Mouse (Mus musculus): Measurements from ENCODE around the gene Atxn1. TPM values are rescaled to one million over a fixed set of nuclear protein-coding genes. Genes with fewer than 3 reads are reported as not detected.

The Atxn1 gene
- polyA plus RNA-seq, 1 experiment from 2014 or later: 4.6 TPM

DNA sequence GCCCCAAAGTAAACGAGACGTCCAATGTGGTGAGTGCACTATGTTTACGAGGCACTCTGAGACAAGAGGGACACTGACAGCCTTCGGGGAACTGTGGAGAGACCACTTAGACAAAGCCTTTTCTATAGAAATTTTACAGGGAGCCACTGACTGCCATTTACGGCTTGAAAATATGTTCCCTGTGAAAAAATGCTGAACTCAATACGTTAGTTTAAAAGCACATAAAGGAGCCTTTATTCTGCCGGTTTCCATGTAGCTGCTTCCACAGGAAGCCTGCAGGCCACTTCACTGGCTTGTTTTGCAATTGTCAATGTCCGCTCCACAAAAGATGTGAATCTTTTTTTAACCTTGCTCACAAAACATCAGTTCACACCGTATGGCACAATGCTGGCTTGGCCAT, 186.6 kb downstream of the Atxn1 start:
- H3K4me2 ChIP-seq (replicated peaks): no peak overlapping the region
- peak overlapping the region; percentile 73 for H3K27ac ChIP-seq
- H3K9ac ChIP-seq: no peak overlapping the region
- no peak for ATAC-seq (ENCODE audit: insufficient number of reproducible peaks, insufficient read depth, low FRiP score, low TSS enrichment)
- no peak overlapping the region for H3K4me3 ChIP-seq
- no peaks in the 10 kb centered on the region for H3K9me3 ChIP-seq
- peaks cover 6% of the 10 kb centered on the region; the same call in 1 of the 2 replicates for H3K4me1 ChIP-seq
- no peaks in the 10 kb centered on the region for H3K36me3 ChIP-seq
- no peaks in the 10 kb centered on the region for H3K27me3 ChIP-seq
- 15% methylated on average over 9 of the region's 9 CpGs for WGBS

DNA sequence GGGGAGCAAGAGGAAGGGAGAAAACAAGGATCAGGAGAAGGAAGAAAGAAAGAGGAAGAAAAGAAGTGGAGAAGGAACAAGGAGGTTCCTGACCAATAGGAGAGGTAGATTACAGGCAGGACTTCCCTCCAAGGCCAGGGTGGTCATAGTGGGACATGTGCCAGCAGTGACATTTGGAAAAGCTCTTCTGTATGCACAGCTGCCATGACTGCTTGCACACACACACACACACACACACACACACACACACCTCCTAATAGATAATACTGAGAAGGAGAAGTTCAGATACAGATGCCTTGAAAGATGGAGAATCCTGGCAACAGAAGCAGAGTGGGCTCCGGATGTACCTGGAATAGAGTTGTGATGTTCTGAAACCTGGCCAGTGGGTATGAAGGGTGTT, 189.3 kb downstream of the Atxn1 start:
- WGBS: 90% methylated on average over 1 of the region's 1 CpGs
- H3K36me3 ChIP-seq: no peaks in the 10 kb centered on the region
- H3K4me1 ChIP-seq: peaks cover 6% of the 10 kb centered on the region; the same call in 1 of the 2 replicates
- H3K9ac ChIP-seq: no peak overlapping the region
- no peak overlapping the region for H3K27ac ChIP-seq
- H3K9me3 ChIP-seq: no peaks in the 10 kb centered on the region
- no peaks in the 10 kb centered on the region for H3K27me3 ChIP-seq
- H3K4me2 ChIP-seq (replicated peaks): no peak overlapping the region
- no peak overlapping the region for H3K4me3 ChIP-seq
- no peak for ATAC-seq (ENCODE audit: insufficient number of reproducible peaks, insufficient read depth, low FRiP score, low TSS enrichment)

DNA sequence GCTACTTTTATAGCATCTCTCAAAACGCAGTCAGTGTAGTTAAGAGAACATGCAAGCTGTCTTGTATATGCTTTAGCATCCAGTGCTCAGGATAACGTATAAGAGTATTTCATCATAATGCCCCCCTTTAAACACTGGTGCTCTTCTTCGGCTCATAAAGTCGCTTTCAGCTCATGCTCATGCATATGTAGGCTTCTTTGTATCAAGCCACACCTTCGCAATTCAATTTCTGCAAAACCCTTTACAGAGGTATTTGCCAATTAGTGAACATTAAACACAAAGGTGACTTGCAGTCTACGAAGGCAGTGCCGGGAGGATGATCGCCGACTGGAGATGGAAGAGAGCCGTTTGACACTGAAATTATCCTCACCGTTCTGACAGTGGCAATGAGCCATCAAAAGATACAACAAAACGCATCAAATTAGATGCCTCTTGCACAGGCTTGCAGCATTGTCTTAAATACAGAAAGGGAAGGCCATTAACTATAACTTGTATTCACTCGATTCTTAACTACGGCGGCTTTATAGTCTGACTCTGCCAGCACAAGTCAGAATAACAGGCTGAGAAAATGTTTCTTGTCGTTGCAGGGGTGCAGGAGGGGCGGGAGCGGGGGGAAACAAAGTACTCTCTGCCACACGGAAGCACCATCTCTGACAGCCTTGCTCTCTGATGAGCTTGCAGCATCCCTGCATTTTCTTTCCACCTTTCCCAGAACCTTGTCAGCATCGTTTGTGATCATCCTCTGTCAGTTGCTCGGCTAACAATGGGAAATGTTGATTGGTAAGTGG, 191.2 kb downstream of the Atxn1 start:
- WGBS: 77% methylated on average over 21 of the region's 21 CpGs
- no peak overlapping the region for H3K4me3 ChIP-seq
- H3K4me1 ChIP-seq: peaks cover 6% of the 10 kb centered on the region; the same call in 1 of the 2 replicates
- no peak for ATAC-seq (ENCODE audit: insufficient number of reproducible peaks, insufficient read depth, low FRiP score, low TSS enrichment)
- H3K27ac ChIP-seq: no peak overlapping the region
- no peaks in the 10 kb centered on the region for H3K36me3 ChIP-seq
- H3K9ac ChIP-seq: no peak overlapping the region
- no peaks in the 10 kb centered on the region for H3K27me3 ChIP-seq
- H3K9me3 ChIP-seq: no peaks in the 10 kb centered on the region
- no peak overlapping the region for H3K4me2 ChIP-seq (replicated peaks)

DNA sequence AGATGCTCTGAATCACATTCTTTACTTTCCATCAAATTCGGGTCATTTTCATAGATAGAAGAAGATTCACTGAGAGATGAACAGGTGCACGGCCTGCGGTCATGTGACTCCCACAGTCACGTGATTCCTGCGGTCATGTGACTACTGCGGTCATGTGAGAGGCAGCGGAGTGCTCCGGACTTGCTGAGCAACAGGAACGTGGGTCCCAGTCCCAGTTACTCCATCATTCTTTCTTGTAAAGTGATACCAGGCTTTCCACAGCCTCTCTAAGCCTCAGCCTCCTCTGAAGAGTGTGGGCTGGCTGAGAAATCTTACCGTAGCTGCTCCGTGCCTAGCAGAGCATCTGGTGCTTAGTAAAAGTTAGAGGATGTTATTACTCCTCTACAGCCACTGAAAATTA, 195.1 kb downstream of the Atxn1 start:
- Histone ChIP-seq H3K4me2 (replicated peaks) (no peak overlapping the region), H3K27me3 (no peaks in the 10 kb centered on the region), H3K36me3 (no peaks in the 10 kb centered on the region), H3K27ac (no peak overlapping the region), H3K9ac (no peak overlapping the region), H3K9me3 (no peaks in the 10 kb centered on the region), H3K4me3 (no peak overlapping the region), H3K4me1 (no peaks in the 10 kb centered on the region)
- no peak for ATAC-seq (ENCODE audit: insufficient number of reproducible peaks, insufficient read depth, low FRiP score, low TSS enrichment)
- 94% methylated on average over 11 of the region's 11 CpGs for WGBS

DNA sequence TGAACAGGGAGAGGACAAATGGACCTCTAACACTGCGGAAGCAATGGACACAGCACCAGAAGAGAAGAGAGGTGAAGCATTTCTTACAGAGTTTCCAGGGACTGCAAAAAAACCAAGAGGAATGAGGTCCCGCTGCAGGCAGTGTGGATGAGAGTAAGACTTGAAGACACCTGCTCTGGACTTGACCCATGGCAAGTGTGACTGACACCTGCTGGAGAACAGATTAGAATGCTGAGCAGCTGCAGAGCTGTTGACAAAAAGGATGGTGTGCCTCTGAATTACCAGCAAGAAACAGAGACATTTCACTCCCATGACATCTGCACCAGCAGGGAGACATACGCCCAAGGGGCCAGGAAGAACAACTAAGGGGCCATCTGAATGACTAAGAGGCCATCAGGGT, 196.6 kb downstream of the Atxn1 start:
- Histone ChIP-seq H3K36me3 (no peaks in the 10 kb centered on the region), H3K27me3 (no peaks in the 10 kb centered on the region), H3K4me3 (no peak overlapping the region), H3K4me1 (no peaks in the 10 kb centered on the region), H3K9me3 (no peaks in the 10 kb centered on the region), H3K9ac (no peak overlapping the region), H3K27ac (no peak overlapping the region), H3K4me2 (replicated peaks) (no peak overlapping the region)
- 86% methylated on average over 3 of the region's 3 CpGs for WGBS
- ATAC-seq (ENCODE audit: insufficient number of reproducible peaks, insufficient read depth, low FRiP score, low TSS enrichment): no peak

DNA sequence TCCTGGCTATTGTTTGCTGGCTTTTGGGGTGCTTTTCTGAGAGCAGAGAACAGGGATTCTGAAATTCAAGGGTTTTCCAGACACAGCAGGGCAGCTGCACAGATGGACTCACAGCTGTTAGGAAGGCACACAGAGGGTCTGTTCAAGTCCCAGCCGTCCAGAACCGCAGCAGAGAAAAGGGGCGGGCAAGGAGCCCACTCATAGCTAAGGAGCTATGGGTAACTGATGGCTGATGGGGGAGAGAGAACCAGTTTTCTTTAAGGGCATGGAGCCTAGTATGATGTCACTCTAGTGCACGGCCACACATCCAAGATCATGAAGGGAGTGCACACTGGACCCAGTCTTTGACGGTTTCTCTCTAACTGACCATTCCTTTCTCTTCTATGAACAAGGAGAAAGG, 200.5 kb downstream of the Atxn1 start:
- H3K27me3 ChIP-seq: no peaks in the 10 kb centered on the region
- H3K36me3 ChIP-seq: no peaks in the 10 kb centered on the region
- ATAC-seq (ENCODE audit: insufficient number of reproducible peaks, insufficient read depth, low FRiP score, low TSS enrichment): no peak
- no peaks in the 10 kb centered on the region for H3K9me3 ChIP-seq
- H3K4me1 ChIP-seq: no peaks in the 10 kb centered on the region
- no peak overlapping the region for H3K27ac ChIP-seq
- H3K4me3 ChIP-seq: no peak overlapping the region
- 85% methylated on average over 5 of the region's 5 CpGs for WGBS
- no peak overlapping the region for H3K4me2 ChIP-seq (replicated peaks)
- H3K9ac ChIP-seq: no peak overlapping the region

DNA sequence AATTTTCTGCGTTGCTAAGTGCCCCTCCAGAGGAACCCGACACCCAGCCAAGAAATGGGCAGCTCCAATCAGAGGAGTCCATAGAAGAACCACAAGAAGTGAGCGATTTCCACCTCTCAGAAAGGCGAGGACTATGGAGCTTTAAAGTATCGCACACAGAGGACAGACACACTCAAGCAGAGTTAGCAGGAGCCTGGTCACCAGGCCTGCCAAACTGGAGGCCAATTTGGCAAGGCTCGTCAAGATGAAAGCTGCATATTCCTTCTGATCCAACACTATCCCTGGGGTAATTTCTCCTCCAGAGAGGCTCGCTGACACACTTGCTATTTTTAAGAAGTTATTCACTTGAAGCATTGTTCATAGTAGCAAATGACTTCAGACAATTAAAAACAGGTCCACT, 202.5 kb downstream of the Atxn1 start:
- H3K9ac ChIP-seq: no peak overlapping the region
- no peaks in the 10 kb centered on the region for H3K4me1 ChIP-seq
- no peak overlapping the region for H3K4me3 ChIP-seq
- no peak overlapping the region for H3K4me2 ChIP-seq (replicated peaks)
- no peaks in the 10 kb centered on the region for H3K36me3 ChIP-seq
- H3K9me3 ChIP-seq: no peaks in the 10 kb centered on the region
- 46% methylated on average over 7 of the region's 7 CpGs for WGBS
- H3K27ac ChIP-seq: no peak overlapping the region
- no peak for ATAC-seq (ENCODE audit: insufficient number of reproducible peaks, insufficient read depth, low FRiP score, low TSS enrichment)
- H3K27me3 ChIP-seq: no peaks in the 10 kb centered on the region

DNA sequence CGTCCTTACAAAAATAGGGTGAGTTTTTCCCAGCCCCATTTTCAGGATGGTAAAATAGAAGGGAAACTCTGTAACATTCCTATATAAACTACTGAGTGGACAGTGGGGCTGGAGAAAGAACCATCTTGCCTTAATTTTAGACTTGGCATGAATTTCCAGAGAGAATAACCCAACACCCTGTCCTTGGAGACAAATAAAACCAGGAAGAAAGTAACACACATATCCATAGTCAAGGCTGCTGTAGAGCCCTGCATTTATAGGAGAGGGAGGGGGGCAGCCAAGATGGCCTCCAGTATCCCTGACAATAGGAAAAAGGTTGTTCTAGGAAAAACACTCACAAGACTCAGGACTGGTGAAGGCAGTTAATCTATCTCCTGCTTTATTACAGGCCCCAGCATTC, 210.3 kb downstream of the Atxn1 start:
- Histone ChIP-seq H3K4me2 (replicated peaks) (no peak overlapping the region), H3K9me3 (no peaks in the 10 kb centered on the region), H3K4me1 (peaks cover 2% of the 10 kb centered on the region), H3K27me3 (no peaks in the 10 kb centered on the region), H3K36me3 (no peaks in the 10 kb centered on the region), H3K4me3 (no peak overlapping the region), H3K9ac (no peak overlapping the region), H3K27ac (no peak overlapping the region)
- no peak for ATAC-seq (ENCODE audit: insufficient number of reproducible peaks, insufficient read depth, low FRiP score, low TSS enrichment)
- 89% methylated on average over 1 of the region's 1 CpGs for WGBS

DNA sequence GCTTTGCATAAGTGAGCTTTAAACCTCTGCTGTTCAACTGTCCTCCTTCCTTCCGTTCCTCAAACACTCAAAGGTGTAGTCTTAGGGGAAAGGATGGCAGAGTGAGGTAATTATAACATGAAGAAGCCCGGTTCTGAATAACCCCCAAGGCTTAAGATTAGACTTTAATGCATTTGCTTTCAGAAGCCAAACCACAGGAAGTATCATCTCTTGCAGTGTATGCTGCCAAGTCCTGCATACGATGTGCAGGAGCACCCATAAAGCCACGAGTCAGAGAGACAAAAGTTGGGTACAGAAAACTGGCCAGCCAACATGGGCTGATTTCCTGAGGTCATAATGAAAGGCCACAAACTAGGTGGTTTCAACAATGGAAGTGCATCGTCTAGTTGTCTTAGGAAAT, 212.3 kb downstream of the Atxn1 start:
- no peak overlapping the region for H3K4me3 ChIP-seq
- no peaks in the 10 kb centered on the region for H3K27me3 ChIP-seq
- H3K4me1 ChIP-seq: peaks cover 14% of the 10 kb centered on the region
- H3K9me3 ChIP-seq: no peaks in the 10 kb centered on the region
- 68% methylated on average over 5 of the region's 5 CpGs for WGBS
- no peak overlapping the region for H3K9ac ChIP-seq
- no peak overlapping the region for H3K4me2 ChIP-seq (replicated peaks)
- H3K36me3 ChIP-seq: no peaks in the 10 kb centered on the region
- no peak for ATAC-seq (ENCODE audit: insufficient number of reproducible peaks, insufficient read depth, low FRiP score, low TSS enrichment)
- no peak overlapping the region for H3K27ac ChIP-seq

DNA sequence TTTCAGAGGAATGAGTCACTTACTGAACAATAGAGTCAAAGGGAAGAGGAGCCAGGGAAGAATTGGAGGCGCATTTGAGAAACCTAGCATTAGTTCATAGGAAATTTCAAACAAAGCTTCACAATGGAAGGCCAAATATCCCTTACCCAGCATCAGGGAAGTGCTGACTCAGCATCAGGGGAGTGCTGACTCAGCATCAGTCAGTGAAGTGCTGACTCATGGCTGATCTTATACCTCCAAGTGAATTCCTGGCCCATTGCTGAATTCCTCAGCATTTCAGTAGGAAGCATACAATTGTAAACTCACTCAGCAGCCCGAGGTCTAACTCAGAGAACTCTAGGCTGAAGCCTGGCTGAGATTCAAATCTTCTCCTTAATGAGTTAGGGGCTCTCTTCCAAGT, 213.6 kb downstream of the Atxn1 start:
- no peaks in the 10 kb centered on the region for H3K9me3 ChIP-seq
- H3K27me3 ChIP-seq: no peaks in the 10 kb centered on the region
- ATAC-seq (ENCODE audit: insufficient number of reproducible peaks, insufficient read depth, low FRiP score, low TSS enrichment): no peak
- H3K4me3 ChIP-seq: no peak overlapping the region
- no peak overlapping the region for H3K9ac ChIP-seq
- no peak overlapping the region for H3K27ac ChIP-seq
- no peak overlapping the region for H3K4me2 ChIP-seq (replicated peaks)
- 69% methylated on average over 2 of the region's 2 CpGs for WGBS
- H3K36me3 ChIP-seq: no peaks in the 10 kb centered on the region
- peaks cover 17% of the 10 kb centered on the region for H3K4me1 ChIP-seq

DNA sequence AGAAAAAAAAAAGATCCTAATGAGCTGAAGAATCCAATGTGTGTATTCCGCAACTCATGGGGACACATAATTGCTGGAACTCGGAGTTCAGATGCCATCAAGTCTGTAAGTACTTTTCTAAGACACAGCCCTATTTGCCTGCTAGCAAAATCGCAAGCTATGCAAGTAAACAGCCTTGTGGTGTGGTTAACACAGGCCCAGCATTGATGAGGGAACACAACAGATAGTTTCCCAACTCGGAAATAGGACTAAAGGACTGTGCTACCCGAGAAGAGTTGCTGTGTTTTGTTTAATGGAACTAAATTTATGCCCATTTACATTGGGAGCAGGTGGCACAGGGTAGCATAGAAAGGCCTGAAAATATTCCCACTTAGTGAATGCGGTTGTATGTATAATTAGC, 214.2 kb downstream of the Atxn1 start:
- no peaks in the 10 kb centered on the region for H3K36me3 ChIP-seq
- no peak overlapping the region for H3K4me3 ChIP-seq
- no peak overlapping the region for H3K9ac ChIP-seq
- H3K9me3 ChIP-seq: no peaks in the 10 kb centered on the region
- H3K4me1 ChIP-seq: peaks cover 21% of the 10 kb centered on the region
- 67% methylated on average over 6 of the region's 6 CpGs for WGBS
- ATAC-seq (ENCODE audit: insufficient number of reproducible peaks, insufficient read depth, low FRiP score, low TSS enrichment): no peak
- H3K27me3 ChIP-seq: no peaks in the 10 kb centered on the region
- no peak overlapping the region for H3K27ac ChIP-seq
- no peak overlapping the region for H3K4me2 ChIP-seq (replicated peaks)

DNA sequence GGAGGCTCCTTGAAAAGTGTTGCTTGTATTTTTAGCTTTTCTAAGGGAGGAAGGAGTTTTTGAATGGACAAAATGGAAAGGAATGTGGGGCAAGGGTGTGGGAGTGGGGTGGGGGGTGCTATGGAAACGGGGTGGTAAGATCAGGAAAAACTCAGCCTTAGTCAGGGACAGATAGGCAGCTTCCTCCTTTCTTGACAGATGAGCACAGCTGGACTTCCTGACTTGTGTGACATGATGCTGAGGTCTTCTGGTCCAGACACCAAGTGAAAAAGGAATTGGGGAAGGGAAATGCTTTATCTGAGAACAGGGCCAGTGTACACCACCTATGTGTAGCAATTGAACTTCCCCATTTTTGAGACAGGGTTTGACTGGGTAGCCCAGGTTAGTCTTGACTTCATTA, 214.9 kb downstream of the Atxn1 start:
- peaks cover 21% of the 10 kb centered on the region for H3K4me1 ChIP-seq
- H3K27me3 ChIP-seq: no peaks in the 10 kb centered on the region
- ATAC-seq (ENCODE audit: insufficient number of reproducible peaks, insufficient read depth, low FRiP score, low TSS enrichment): no peak
- no peak overlapping the region for H3K9ac ChIP-seq
- no peak overlapping the region for H3K4me3 ChIP-seq
- no peak overlapping the region for H3K27ac ChIP-seq
- H3K9me3 ChIP-seq: no peaks in the 10 kb centered on the region
- H3K36me3 ChIP-seq: no peaks in the 10 kb centered on the region
- 82% methylated on average over 1 of the region's 1 CpGs for WGBS
- no peak overlapping the region for H3K4me2 ChIP-seq (replicated peaks)

Measured in embryonic facial prominence, embryonic 12.5 days (tissue).